Mouse (Mus musculus) R1 (cell line): ENCODE results near the gene Prkg1.
A peak's percentile ranks its signal among the peaks of the same experiment; 100 is the strongest.
"Not testable (repeated sequence)": the region's sequence is repeated elsewhere in the genome, so short reads cannot be mapped to it uniquely, and the experiment has no call there.

Experiments
- DNase-seq: peaks from one replicate; pipeline ENCODE4 v3.0.0-alpha.2; 2018; ENCODE audit warnings: low read depth, low spot score

Gene Prkg1

GRCm38 (mm10) chr19:30623620-30624019, 1141.2 kb downstream of the Prkg1 start:
- DNase-seq: no peak

- DNase-seq: no peak
Observed at GRCm38 (mm10) chr19:30613150-30613865, 1151.5 kb downstream of the Prkg1 start.

- no peak for DNase-seq
Observed at GRCm38 (mm10) chr19:30586366-30586765, 1178.5 kb downstream of the Prkg1 start.

- no peak for DNase-seq
Observed at GRCm38 (mm10) chr19:30564516-30564915, 1200.3 kb downstream of the Prkg1 start.

GRCm38 (mm10) chr19:30563876-30564275, 1201.0 kb downstream of the Prkg1 start:
- no peak for DNase-seq

- DNase-seq: peak; percentile 84
Observed at GRCm38 (mm10) chr19:30558024-30558423, 1206.8 kb downstream of the Prkg1 start.

GRCm38 (mm10) chr19:30554467-30554881, 1210.4 kb downstream of the Prkg1 start:
- DNase-seq: peak; percentile 67

GRCm38 (mm10) chr19:30553740-30554139, 1211.1 kb downstream of the Prkg1 start:
- peak; percentile 60 for DNase-seq

GRCm38 (mm10) chr19:30552260-30552659, 1212.6 kb downstream of the Prkg1 start:
- peak; percentile 53 for DNase-seq

- DNase-seq: no peak
Observed at GRCm38 (mm10) chr19:30549854-30550647, 1214.8 kb downstream of the Prkg1 start.

- DNase-seq: peak; percentile 72
Observed at GRCm38 (mm10) chr19:30549044-30549853, 1215.6 kb downstream of the Prkg1 start, which contains the start of gene Dkk1. Dkk1 (minus strand) TSS chr19:30549665.

- DNase-seq: peak; percentile 57
Observed at GRCm38 (mm10) chr19:30548411-30549043, 1216.3 kb downstream of the Prkg1 start.

GRCm38 (mm10) chr19:30539365-30539941, 1225.4 kb downstream of the Prkg1 start:
- DNase-seq: not testable (repeated sequence)

- DNase-seq: no peak
Observed at GRCm38 (mm10) chr19:30516771-30517170, 1248.1 kb downstream of the Prkg1 start.
